Mouse (Mus musculus): ENCODE results near the gene Nhlh2. TPM values are rescaled to one million over a fixed set of nuclear protein-coding genes. Genes with fewer than 3 reads are reported as not detected.

Nhlh2 gene
- polyA plus RNA-seq, 1 experiment from 2014 or later, result 0.03 TPM

GRCm38 (mm10) chr3:102027880-102028279 lies 18.0 kb downstream of the Nhlh2 start:
- Histone ChIP-seq H3K27me3 (peaks cover 28% of the 10 kb centered on the region), H3K27ac (no peak overlapping the region), H3K9me3 (replicated peaks) (no peaks in the 10 kb centered on the region), H3K36me3 (no peaks in the 10 kb centered on the region), H3K4me2 (no peak overlapping the region), H3K4me1 (replicated peaks) (no peaks in the 10 kb centered on the region; the same call in 1 of the 2 replicates), H3K4me3 (replicated peaks) (no peak overlapping the region), H3K9ac (no peak overlapping the region)
- DNase-seq (peak; percentile 18), ATAC-seq (ENCODE audit: low read depth) (no peak)
- WGBS (ENCODE audit: insufficient replicate concordance), result 45% methylated on average over 6 of the region's 6 CpGs

GRCm38 (mm10) chr3:102037806-102038205 lies 27.9 kb downstream of the Nhlh2 start:
- H3K9ac ChIP-seq, result no peak overlapping the region
- DNase-seq (no peak), ATAC-seq (ENCODE audit: low read depth) (no peak)
- 59% methylated on average over 5 of the region's 5 CpGs for WGBS (ENCODE audit: insufficient replicate concordance)
- no peak overlapping the region for H3K27ac ChIP-seq
- H3K36me3 ChIP-seq, result no peaks in the 10 kb centered on the region
- no peaks in the 10 kb centered on the region for H3K9me3 ChIP-seq (replicated peaks)
- no peaks in the 10 kb centered on the region for H3K27me3 ChIP-seq
- no peaks in the 10 kb centered on the region for H3K4me1 ChIP-seq (replicated peaks)
- H3K4me3 ChIP-seq (replicated peaks), result no peak overlapping the region
- H3K4me2 ChIP-seq, result no peak overlapping the region

- Histone ChIP-seq H3K4me2 (no peak overlapping the region), H3K27me3 (no peaks in the 10 kb centered on the region), H3K4me3 (replicated peaks) (no peak overlapping the region), H3K36me3 (no peaks in the 10 kb centered on the region), H3K9ac (no peak overlapping the region), H3K4me1 (replicated peaks) (no peaks in the 10 kb centered on the region), H3K9me3 (replicated peaks) (no peaks in the 10 kb centered on the region), H3K27ac (no peak overlapping the region)
- DNase-seq (no peak), ATAC-seq (ENCODE audit: low read depth) (no peak)
- WGBS (ENCODE audit: insufficient replicate concordance), result 66% methylated on average over 6 of the region's 6 CpGs
Observed at GRCm38 (mm10) chr3:102038608-102039007, 28.7 kb downstream of the Nhlh2 start.

GRCm38 (mm10) chr3:102041632-102042031 lies 31.8 kb downstream of the Nhlh2 start:
- Histone ChIP-seq H3K27me3 (0 out of 2 replicates have a peak, but pooled peaks cover 3% of the 10 kb centered on the region), H3K4me3 (replicated peaks) (no peak overlapping the region), H3K9me3 (replicated peaks) (no peaks in the 10 kb centered on the region), H3K4me1 (replicated peaks) (no peaks in the 10 kb centered on the region), H3K27ac (no peak overlapping the region), H3K9ac (no peak overlapping the region), H3K4me2 (no peak overlapping the region), H3K36me3 (no peaks in the 10 kb centered on the region)
- ATAC-seq (ENCODE audit: low read depth) (no peak), DNase-seq (no peak)
- 67% methylated on average over 4 of the region's 4 CpGs for WGBS (ENCODE audit: insufficient replicate concordance)

GRCm38 (mm10) chr3:102045071-102045470 lies 35.2 kb downstream of the Nhlh2 start:
- Histone ChIP-seq H3K27ac (no peak overlapping the region), H3K4me3 (replicated peaks) (no peak overlapping the region), H3K4me1 (replicated peaks) (no peaks in the 10 kb centered on the region), H3K4me2 (no peak overlapping the region), H3K36me3 (no peaks in the 10 kb centered on the region), H3K9ac (no peak overlapping the region), H3K27me3 (0 out of 2 replicates have a peak, but pooled peaks cover 3% of the 10 kb centered on the region), H3K9me3 (replicated peaks) (no peaks in the 10 kb centered on the region)
- ATAC-seq (ENCODE audit: low read depth) (no peak), DNase-seq (no peak)
- 19% methylated on average over 3 of the region's 3 CpGs for WGBS (ENCODE audit: insufficient replicate concordance)

- H3K9ac ChIP-seq, result no peak overlapping the region
- no peak overlapping the region for H3K27ac ChIP-seq
- 45% methylated on average over 2 of the region's 2 CpGs for WGBS (ENCODE audit: insufficient replicate concordance)
- no peak overlapping the region for H3K4me3 ChIP-seq (replicated peaks)
- no peaks in the 10 kb centered on the region for H3K9me3 ChIP-seq (replicated peaks)
- H3K36me3 ChIP-seq, result no peaks in the 10 kb centered on the region
- ATAC-seq (ENCODE audit: low read depth) (no peak), DNase-seq (no peak)
- no peaks in the 10 kb centered on the region for H3K4me1 ChIP-seq (replicated peaks)
- 0 out of 2 replicates have a peak, but pooled peaks cover 3% of the 10 kb centered on the region for H3K27me3 ChIP-seq
- H3K4me2 ChIP-seq, result no peak overlapping the region
Observed at GRCm38 (mm10) chr3:102047532-102047931, 37.7 kb downstream of the Nhlh2 start.

GRCm38 (mm10) chr3:102049207-102050104 lies 39.6 kb downstream of the Nhlh2 start:
- 75% methylated on average over 14 of the region's 14 CpGs for WGBS (ENCODE audit: insufficient replicate concordance)
- H3K9ac ChIP-seq, result no peak overlapping the region
- DNase-seq (no peak), ATAC-seq (ENCODE audit: low read depth) (no peak)
- H3K36me3 ChIP-seq, result no peaks in the 10 kb centered on the region
- no peak overlapping the region for H3K4me2 ChIP-seq
- no peak overlapping the region for H3K27ac ChIP-seq
- H3K27me3 ChIP-seq, result 0 out of 2 replicates have a peak, but pooled peaks cover 3% of the 10 kb centered on the region
- H3K4me3 ChIP-seq (replicated peaks), result no peak overlapping the region
- no peaks in the 10 kb centered on the region for H3K4me1 ChIP-seq (replicated peaks)
- no peaks in the 10 kb centered on the region for H3K9me3 ChIP-seq (replicated peaks)

GRCm38 (mm10) chr3:102052036-102052435 lies 42.2 kb downstream of the Nhlh2 start:
- 46% methylated on average over 3 of the region's 3 CpGs for WGBS (ENCODE audit: insufficient replicate concordance)
- DNase-seq, result no peak

GRCm38 (mm10) chr3:102053293-102053692 lies 43.4 kb downstream of the Nhlh2 start:
- ATAC-seq (ENCODE audit: low read depth) (no peak), DNase-seq (no peak)
- H3K4me1 ChIP-seq (replicated peaks), result no peaks in the 10 kb centered on the region
- no peak overlapping the region for H3K4me2 ChIP-seq
- no peak overlapping the region for H3K27ac ChIP-seq
- H3K9ac ChIP-seq, result no peak overlapping the region
- no peaks in the 10 kb centered on the region for H3K9me3 ChIP-seq (replicated peaks)
- H3K36me3 ChIP-seq, result no peaks in the 10 kb centered on the region
- WGBS (ENCODE audit: insufficient replicate concordance), result 51% methylated on average over 8 of the region's 8 CpGs
- no peaks in the 10 kb centered on the region for H3K27me3 ChIP-seq
- H3K4me3 ChIP-seq (replicated peaks), result no peak overlapping the region

More at GRCm38 (mm10) chr3:102052036-102052435, 42.2 kb downstream of the Nhlh2 start:
- Histone ChIP-seq H3K9ac (no peak overlapping the region), H3K36me3 (no peaks in the 10 kb centered on the region), H3K4me2 (no peak overlapping the region), H3K27me3 (no peaks in the 10 kb centered on the region), H3K9me3 (replicated peaks) (no peaks in the 10 kb centered on the region), H3K4me3 (replicated peaks) (no peak overlapping the region), H3K27ac (no peak overlapping the region), H3K4me1 (replicated peaks) (no peaks in the 10 kb centered on the region)
- no peak for ATAC-seq (ENCODE audit: low read depth)

- Histone ChIP-seq H3K4me2 (no peak overlapping the region), H3K4me1 (replicated peaks) (no peaks in the 10 kb centered on the region), H3K36me3 (no peaks in the 10 kb centered on the region), H3K9me3 (replicated peaks) (no peaks in the 10 kb centered on the region), H3K27me3 (no peaks in the 10 kb centered on the region), H3K9ac (no peak overlapping the region), H3K27ac (no peak overlapping the region), H3K4me3 (replicated peaks) (no peak overlapping the region)
- ATAC-seq (ENCODE audit: low read depth), result no peak
- 58% methylated on average over 4 of the region's 4 CpGs for WGBS (ENCODE audit: insufficient replicate concordance)
- no peak for DNase-seq
Observed at GRCm38 (mm10) chr3:102055878-102056277, 46.0 kb downstream of the Nhlh2 start.

GRCm38 (mm10) chr3:102060065-102060464 lies 50.2 kb downstream of the Nhlh2 start:
- ATAC-seq (ENCODE audit: low read depth), result no peak

More at GRCm38 (mm10) chr3:102060065-102060464, 50.2 kb downstream of the Nhlh2 start:
- no peak for DNase-seq
- Histone ChIP-seq H3K4me1 (replicated peaks) (peaks cover 22% of the 10 kb centered on the region), H3K36me3 (no peaks in the 10 kb centered on the region), H3K27me3 (no peaks in the 10 kb centered on the region), H3K9ac (no peak overlapping the region), H3K4me3 (replicated peaks) (no peak overlapping the region), H3K4me2 (no peak overlapping the region), H3K27ac (no peak overlapping the region), H3K9me3 (replicated peaks) (no peaks in the 10 kb centered on the region)
- 54% methylated on average over 6 of the region's 6 CpGs for WGBS (ENCODE audit: insufficient replicate concordance)
